Mouse (Mus musculus) bone marrow, adult 2 months (tissue): ENCODE results near the gene 2810006K23Rik. TPM values are rescaled to one million over a fixed set of nuclear protein-coding genes. Genes with fewer than 3 reads are reported as not detected.

Experiments used
- H3K27ac ChIP-seq: fragments of 200-500 bp; 2 replicates; pipeline ENCODE4 v1.5.1; 2012; ENCODE audit warnings: low read depth, mild to moderate bottlenecking, control low read depth, inconsistent platforms, low read length; ENCODE audit not compliant: control insufficient read depth, poor library complexity, insufficient read depth
- H3K4me1 ChIP-seq: fragments of 200-500 bp; 2 replicates; pipeline ENCODE4 v1.6.1; 2011; ENCODE audit warnings: low read length; ENCODE audit not compliant: control insufficient read depth, insufficient read depth
- H3K4me3 ChIP-seq: fragments of 200-500 bp; replicated peaks from 2 replicates; pipeline ENCODE3; 2011; ENCODE audit warnings: mild to moderate bottlenecking, low read depth, low read length, control low read depth; ENCODE audit not compliant: control insufficient read depth
- CTCF ChIP-seq: fragments of 200-500 bp; IDR thresholded peaks from 2 replicates; pipeline ENCODE4 v1.5.1; 2011; ENCODE audit warnings: low read length, control low read depth; ENCODE audit not compliant: control insufficient read depth, insufficient read depth
- POLR2A ChIP-seq: fragments of 200-500 bp; IDR thresholded peaks from 2 replicates; pipeline ENCODE4 v1.6.1; 2011; ENCODE audit warnings: low read depth, mild to moderate bottlenecking, control low read depth, low read length, borderline replicate concordance; ENCODE audit not compliant: control insufficient read depth
- WGBS: fragments of 180-500 bp; shearing (Covaris S2); methylation state at CpG from one replicate; pipeline ENCODE4 v1.1.7; 2018; 5-methylcytosine and 5-hydroxymethylcytosine counted together
- polyA plus RNA-seq: library from polyadenylated mRNA; stranded (reverse); fragments of >200 nt; gene quantifications from 2 replicates; pipeline ENCODE4 v1.2.4, GENCODE M21; 2011; ENCODE audit warnings: low replicate concordance; ENCODE audit not compliant: missing spikeins, insufficient read depth, insufficient read length

2810006K23Rik gene
- polyA plus RNA-seq, 1 experiment = 6.3 TPM

- no peak for TF ChIP-seq POLR2A
- TF ChIP-seq CTCF = no peak
- no peaks in the 10 kb centered on the region; the same call in 1 of the 2 replicates for H3K4me1 ChIP-seq
- WGBS = 83% methylated on average over 6 of the region's 6 CpGs
These were observed 36.5 kb downstream of the 2810006K23Rik start for GRCm38 (mm10) chr5:124364173-124364918.

GRCm38 (mm10) chr5:124365754-124366153 is 37.9 kb downstream of the 2810006K23Rik start:
- Histone ChIP-seq H3K4me3 (no peak overlapping the region), H3K27ac (no peak overlapping the region), H3K4me1 (no peaks in the 10 kb centered on the region; the same call in none of the 2 replicates)
- 89% methylated on average over 2 of the region's 2 CpGs for WGBS
- TF ChIP-seq POLR2A (no peak), CTCF (no peak)

More at GRCm38 (mm10) chr5:124364173-124364918, 36.5 kb downstream of the 2810006K23Rik start:
- no peak overlapping the region for H3K4me3 ChIP-seq
- H3K27ac ChIP-seq = no peak overlapping the region

DNA sequence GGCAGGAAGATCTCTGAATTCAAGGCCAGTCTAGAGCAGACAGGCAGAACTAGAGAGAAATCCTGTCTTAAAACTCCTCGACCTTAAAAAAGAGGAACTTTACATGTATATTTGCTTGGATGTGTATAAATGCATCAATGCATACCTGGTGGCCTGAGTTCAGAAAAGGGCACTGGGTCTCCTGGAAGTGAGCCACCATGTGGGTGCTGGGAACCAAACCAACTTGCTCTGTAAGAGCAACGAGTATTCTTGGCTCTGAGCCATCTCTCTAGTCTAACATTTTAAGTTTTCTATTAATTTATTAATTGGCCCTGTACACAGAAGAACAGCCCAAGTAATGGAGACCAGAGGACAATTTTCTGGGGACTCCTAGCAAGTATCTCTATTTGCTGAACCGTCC is 38.8 kb downstream of the 2810006K23Rik start:
- Histone ChIP-seq H3K27ac (no peak overlapping the region), H3K4me1 (no peaks in the 10 kb centered on the region; the same call in none of the 2 replicates), H3K4me3 (no peak overlapping the region)
- WGBS = 28% methylated on average over 3 of the region's 3 CpGs
- TF ChIP-seq CTCF (no peak), POLR2A (no peak)

GRCm38 (mm10) chr5:124374298-124374697 is 46.4 kb downstream of the 2810006K23Rik start:
- 94% methylated on average over 7 of the region's 7 CpGs for WGBS
- Histone ChIP-seq H3K4me1 (no peaks in the 10 kb centered on the region; the same call in none of the 2 replicates), H3K27ac (no peak overlapping the region), H3K4me3 (no peak overlapping the region)
- TF ChIP-seq CTCF (no peak), POLR2A (no peak)

DNA sequence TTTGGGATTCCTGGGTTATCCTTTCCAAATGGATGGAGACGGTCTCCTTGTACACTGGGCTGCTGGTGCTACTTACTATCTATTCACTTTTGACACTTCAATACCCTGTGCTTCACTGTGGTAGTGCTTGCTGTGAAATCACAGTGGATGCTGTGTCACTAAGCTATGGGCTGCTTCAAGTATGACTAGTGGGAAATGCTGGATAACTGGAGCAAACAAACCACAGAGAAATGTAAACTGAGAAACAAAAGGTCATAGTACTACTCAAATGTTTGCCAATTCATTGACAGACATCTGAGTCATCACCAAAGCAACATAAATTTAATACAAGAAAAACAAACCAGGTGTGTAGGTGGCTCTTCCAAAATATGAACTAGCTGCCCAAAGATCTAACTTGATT is 48.5 kb downstream of the 2810006K23Rik start:
- Histone ChIP-seq H3K4me3 (no peak overlapping the region), H3K4me1 (no peaks in the 10 kb centered on the region), H3K27ac (no peak overlapping the region)
- WGBS = 94% methylated on average over 1 of the region's 1 CpGs
- TF ChIP-seq POLR2A (no peak), CTCF (no peak)

- Histone ChIP-seq H3K27ac (no peak overlapping the region), H3K4me3 (no peak overlapping the region), H3K4me1 (no peaks in the 10 kb centered on the region)
- WGBS = 75% methylated on average over 4 of the region's 4 CpGs
- no peak for TF ChIP-seq CTCF
These were observed 49.3 kb downstream of the 2810006K23Rik start for GRCm38 (mm10) chr5:124377149-124377548.

DNA sequence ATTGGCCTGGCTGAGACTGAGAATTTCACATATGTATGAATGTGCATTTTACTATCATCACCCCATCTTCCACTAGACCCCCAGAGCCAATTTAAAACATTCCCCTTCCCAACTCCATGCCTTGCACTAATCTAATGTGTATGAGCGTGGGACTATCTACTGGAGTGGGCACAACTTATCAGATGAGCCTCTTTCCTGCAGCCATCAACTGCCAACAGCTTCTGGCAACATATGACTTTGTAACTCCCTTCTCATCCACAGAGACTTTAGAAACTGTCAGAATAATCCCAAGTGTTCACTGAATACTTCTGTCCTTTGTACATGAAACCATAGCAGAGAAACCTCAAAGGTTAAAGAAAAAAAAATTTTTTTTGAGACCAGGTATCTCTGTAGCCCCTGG is 52.2 kb downstream of the 2810006K23Rik start:
- Histone ChIP-seq H3K27ac (no peak overlapping the region), H3K4me3 (no peak overlapping the region), H3K4me1 (no peaks in the 10 kb centered on the region)
- 63% methylated on average over 1 of the region's 1 CpGs for WGBS
- TF ChIP-seq CTCF (no peak), POLR2A (no peak)

DNA sequence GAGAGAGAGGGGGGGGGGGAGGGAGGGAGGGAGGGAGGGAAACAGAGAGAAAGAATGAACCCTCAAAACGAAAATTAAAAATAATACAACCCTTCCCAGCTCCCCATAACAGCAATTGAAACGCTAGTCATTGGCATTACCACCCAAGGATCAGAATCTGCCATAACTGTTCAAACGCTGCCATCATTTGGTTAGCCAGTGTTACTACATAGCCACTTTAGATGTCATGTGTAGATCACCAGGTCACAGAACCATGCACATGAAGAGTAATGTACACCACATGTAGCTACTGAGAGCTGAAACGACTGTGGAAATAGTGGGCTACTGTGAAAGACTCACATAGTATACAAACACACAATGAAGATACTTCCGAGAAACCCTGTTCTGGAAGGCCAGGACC is 60.0 kb downstream of the 2810006K23Rik start:
- Histone ChIP-seq H3K4me3 (no peak overlapping the region), H3K27ac (no peak overlapping the region), H3K4me1 (no peaks in the 10 kb centered on the region; the same call in 1 of the 2 replicates)
- 57% methylated on average over 5 of the region's 5 CpGs for WGBS
- TF ChIP-seq CTCF = no peak

Other genes with a start within 250 kb of the 2810006K23Rik start
- 5.9 and 7.4 TPM in 2 replicates for gene Abcb9, start 232.3 kb upstream of the 2810006K23Rik start, polyA plus RNA-seq
- 14.8 and 35.5 TPM in 2 replicates for gene Ogfod2, start 215.8 kb upstream of the 2810006K23Rik start, polyA plus RNA-seq
- 72.3 and 112 TPM in 2 replicates for gene Arl6ip4, start 212.0 kb upstream of the 2810006K23Rik start, polyA plus RNA-seq
- gene Pitpnm2, start 78.3 kb upstream of the 2810006K23Rik start, polyA plus RNA-seq = 10.8 and 11.6 TPM in 2 replicates
- 7.1 and 10.3 TPM in 2 replicates for gene Mphosph9, start 117 bp upstream of the 2810006K23Rik start, polyA plus RNA-seq
- gene Cdk2ap1, start 35.0 kb downstream of the 2810006K23Rik start, polyA plus RNA-seq = 35.9 and 43.9 TPM in 2 replicates
- 26.5 and 50.4 TPM in 2 replicates for gene Sbno1, start 97.9 kb downstream of the 2810006K23Rik start, polyA plus RNA-seq
- gene Kmt5a, start 111.8 kb downstream of the 2810006K23Rik start, polyA plus RNA-seq = 100.0 and 137 TPM in 2 replicates
- 13.5 and 18.3 TPM in 2 replicates for gene Rilpl2, start 150.3 kb downstream of the 2810006K23Rik start, polyA plus RNA-seq
- gene Snrnp35, start 155.0 kb downstream of the 2810006K23Rik start, polyA plus RNA-seq = 12.7 and 24.2 TPM in 2 replicates
- gene Rilpl1, start 203.3 kb downstream of the 2810006K23Rik start, polyA plus RNA-seq = 1.4 and 6.2 TPM in 2 replicates
- 117 TPM in 2 replicates for gene Tmed2, start 212.6 kb downstream of the 2810006K23Rik start, polyA plus RNA-seq
- 11.7 and 22.9 TPM in 2 replicates for gene Ddx55, start 224.8 kb downstream of the 2810006K23Rik start, polyA plus RNA-seq